Mouse (Mus musculus): ENCODE measurements around the gene Scfd2.

Gene Scfd2

DNA sequence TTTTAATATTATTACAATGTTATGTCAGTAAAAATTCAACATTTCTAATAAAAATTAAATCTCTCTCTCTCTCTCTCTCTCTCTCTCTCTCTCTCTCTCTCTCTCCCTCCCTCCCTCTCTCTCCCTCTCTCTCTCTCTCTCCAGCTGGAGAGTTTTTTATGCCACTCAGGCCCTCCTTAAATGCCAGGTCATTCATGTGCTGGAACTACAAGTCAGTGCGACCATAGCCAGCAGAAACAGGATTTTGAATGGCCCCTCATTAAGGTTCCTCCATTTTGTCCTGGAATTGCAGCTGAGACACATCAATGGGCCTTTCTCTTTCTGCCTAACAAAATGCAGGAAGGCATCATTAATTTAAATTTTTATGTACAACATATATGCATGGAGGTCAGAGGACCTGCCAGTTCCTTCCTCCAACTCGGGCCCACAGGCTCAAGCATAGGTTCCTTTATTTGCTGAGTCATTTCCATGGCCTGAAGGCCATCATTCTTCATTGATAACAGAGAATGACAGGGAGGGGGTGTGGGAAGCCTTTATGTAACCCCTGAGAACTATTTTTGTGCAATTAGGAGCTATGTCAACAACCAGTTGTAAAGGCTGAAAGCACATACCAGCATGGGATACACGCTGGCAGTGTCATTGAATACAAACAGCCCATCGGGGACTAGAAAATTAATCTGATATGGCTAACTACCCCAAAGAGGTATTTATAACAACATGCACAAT is 165.4 kb downstream of the Scfd2 start:
- DNase-seq (ENCODE audit: low read depth in 2 of 2, low spot score in 2 of 2), result no peak

DNA sequence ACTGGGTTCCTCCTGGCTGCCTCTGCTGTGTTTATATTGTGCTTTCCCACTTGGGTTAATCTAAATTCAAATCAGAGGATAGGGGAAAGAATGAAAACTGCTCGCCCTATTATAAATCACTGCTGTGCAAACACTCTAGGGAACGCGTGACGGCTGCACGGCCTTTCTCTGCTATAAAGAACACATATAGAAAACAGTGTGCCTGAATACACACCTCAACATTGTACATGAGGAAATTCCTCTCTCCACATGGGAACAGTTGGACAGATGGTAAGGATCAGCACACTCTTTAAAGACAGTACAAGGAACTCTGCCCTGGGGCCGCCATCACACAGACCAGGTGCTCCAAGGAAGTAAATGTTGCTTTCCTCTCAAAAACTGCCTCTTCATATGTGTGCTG is 166.2 kb downstream of the Scfd2 start:
- DNase-seq (ENCODE audit: low read depth in 2 of 2, low spot score in 2 of 2), result no peak

DNA sequence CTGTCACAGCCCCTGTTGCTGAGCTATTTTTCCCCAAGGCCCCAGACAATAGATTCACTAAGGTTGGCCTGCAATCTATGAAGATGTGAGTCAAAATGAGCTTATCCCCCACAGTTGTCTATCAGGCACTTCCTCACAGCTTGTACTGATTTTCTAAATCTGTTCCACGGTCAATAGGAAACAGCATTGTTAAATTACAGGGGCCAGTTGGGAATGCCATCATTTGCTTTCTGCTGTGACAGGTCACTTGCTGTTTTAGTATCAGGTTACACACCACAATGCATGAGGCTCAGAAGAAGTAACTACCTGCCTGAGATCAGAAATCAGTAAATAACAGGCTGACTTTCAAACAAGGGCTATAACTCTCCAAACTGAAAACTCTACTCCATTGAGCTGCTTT is 168.3 kb downstream of the Scfd2 start:
- DNase-seq (ENCODE audit: low read depth in 2 of 2, low spot score in 2 of 2), result no peak

DNA sequence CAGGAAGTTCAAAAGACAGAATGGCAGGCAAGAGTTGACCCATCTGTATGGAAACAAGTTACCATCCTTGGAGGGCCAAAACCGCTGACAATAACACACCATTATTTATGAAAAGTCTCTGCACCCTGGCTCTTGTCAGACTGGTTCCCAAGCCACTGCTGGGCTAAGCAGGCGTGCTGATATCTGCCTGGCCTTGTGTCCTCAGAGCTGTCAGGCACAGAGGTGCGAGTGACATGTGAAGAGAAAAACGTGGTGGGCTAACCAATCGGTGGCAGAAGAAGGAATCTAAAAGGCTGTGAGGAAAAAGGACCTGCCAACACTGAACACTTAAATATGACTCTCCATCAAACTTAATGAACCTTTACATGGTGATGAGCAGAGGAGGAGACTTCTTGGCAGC is 170.0 kb downstream of the Scfd2 start:
- no peak for DNase-seq (ENCODE audit: low read depth in 2 of 2, low spot score in 2 of 2)

DNA sequence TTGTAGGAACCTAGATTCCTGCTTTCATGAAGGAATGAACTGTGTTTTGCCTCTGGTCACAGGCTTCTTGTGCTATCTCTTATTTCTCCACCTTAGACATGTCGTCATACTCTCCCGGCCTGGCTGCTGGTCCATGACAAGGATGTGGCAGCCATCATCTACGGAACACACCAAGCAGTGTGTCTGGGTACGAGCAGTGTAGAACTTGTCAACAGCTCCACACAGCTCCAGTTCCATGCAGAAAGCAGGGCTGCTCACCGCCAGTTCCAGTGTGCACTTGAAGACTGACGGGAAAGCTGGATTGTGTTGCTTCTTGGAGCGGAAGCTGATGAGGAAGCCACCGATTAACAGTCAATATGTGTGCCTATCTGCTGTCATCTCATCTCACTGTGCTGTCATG is 173.5 kb downstream of the Scfd2 start:
- DNase-seq (ENCODE audit: low read depth in 2 of 2, low spot score in 2 of 2), result no peak

DNA sequence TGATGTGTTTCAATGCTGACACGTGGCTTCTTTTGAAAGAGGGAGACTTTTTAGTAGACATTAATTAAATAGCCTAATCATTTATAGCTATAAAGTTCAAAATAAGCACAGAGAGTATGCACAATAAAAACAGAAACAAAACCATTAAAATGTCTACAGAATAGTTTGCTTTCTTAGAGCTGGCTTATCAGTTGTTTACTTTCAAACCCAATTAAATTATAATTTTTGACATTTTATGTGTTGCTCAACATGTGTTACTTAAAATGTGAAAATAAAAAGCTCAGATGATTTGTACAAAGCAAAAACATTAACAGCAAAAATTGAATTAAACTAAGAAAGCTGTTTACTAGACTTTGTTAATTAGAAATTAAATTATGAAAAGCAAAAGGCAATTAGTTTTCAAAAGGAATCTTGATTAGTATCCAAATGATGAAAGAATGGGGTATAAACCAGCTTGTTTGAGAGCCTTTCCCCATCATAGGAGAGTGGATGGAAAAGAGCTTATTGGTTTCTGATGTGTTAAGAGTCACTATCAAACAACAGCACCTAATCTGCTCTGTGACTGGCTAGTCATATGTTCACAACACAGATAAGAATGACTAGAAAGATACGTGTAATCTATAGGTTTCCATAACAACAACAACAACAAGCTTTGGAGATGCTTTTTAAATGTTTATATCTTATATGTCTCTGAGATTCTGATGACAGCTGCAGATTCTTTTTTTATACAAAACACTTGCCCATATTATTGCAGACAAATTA is 176.0 kb downstream of the Scfd2 start:
- no peak for DNase-seq (ENCODE audit: low read depth in 2 of 2, low spot score in 2 of 2)

DNA sequence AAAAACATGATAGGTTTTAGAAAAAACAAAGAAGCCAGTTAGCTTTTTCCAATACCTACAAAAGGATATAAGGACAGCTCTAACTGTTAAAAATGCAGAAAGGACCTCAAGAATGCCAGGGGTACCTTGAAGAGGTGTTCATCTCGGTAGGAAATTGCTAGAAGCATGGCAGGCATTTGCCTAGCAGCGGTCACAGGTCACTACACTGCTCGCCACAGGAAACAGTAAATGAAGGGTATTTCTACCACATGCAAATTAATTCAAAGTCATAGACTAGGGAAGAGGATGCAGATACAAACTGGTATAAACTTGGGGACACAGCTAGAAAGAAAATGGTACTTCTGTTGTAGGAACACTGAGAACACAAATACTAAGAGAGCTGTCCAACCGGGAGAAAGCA is 180.7 kb downstream of the Scfd2 start:
- DNase-seq (ENCODE audit: low read depth in 2 of 2, low spot score in 2 of 2), result no peak

DNA sequence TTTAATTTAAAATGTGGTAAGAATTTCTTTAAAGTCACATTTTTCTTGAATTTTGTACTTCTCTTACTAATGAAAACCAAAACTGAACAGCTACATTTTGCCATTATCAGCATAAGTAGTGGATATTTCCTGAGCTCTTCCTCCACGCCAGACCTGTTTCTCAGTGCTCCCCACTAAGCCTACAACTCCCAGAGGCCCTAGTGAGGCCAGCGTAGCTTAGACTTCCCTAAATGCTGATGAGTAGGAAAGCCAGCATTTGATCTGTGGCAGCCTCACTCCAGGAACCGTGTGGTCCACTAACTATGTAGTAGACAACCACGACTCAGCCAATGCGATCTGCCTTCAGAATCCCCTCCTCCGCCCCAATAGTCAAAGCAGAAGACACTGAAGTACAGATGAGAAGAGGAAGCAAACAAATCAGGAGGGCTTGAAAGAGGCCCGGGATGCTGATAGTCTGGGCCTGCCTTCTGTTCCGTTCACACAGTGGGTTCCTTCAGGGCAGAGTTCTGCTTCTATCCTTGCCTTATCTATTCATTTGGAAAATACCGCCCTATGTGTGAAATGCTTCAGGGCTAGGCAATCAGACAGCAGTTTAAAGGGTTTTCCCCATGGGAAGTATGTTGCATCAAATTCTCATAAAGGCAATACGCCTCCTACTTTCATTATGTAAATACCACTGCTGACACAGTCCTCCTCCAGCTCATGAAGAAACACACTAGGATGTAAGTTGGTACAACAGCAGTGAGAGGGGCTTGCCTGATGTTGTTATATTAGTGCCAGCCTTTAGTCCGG is 183.3 kb downstream of the Scfd2 start:
- DNase-seq (ENCODE audit: low read depth in 2 of 2, low spot score in 2 of 2), result no peak

DNA sequence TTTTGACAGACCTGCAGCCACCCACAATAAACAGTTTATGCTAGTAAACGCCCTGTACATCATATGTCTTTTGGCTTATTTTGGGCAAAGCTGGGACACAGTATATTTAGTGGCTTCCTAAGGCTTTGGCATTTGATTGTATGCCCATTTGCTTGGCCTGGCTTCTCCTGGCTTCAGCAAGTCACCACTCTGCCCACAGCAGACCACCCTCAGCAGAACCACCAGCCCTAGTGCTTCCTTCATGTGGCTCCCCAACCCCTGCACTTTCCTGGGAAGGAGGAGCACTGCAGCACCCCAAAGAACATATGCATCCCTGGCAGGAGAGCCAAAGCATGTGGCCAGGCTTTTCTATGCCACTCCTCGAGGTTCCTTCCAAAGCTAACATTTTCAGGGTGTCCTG is 188.5 kb downstream of the Scfd2 start:
- DNase-seq (ENCODE audit: low read depth in 2 of 2, low spot score in 2 of 2), result no peak

DNA sequence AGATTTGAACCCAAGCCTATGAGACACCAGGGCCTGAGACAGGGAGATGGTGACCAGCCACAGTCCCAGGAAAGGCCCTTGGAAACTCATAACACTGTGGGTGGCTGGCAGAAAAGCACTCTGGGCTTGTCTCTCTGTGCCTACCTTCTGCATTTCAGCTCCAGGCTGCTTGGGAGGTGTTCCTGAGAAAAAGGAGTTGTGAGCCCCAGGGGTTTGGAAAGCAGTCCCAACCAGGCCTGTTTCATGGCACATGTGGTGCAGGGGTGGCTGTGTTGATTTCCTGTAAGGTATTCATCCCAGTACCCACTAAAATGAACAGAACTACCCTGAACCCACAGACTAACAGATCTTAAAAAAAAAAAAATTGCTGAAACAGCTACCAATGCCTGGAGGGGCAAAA is 189.0 kb downstream of the Scfd2 start:
- DNase-seq (ENCODE audit: low read depth in 2 of 2, low spot score in 2 of 2), result no peak

DNA sequence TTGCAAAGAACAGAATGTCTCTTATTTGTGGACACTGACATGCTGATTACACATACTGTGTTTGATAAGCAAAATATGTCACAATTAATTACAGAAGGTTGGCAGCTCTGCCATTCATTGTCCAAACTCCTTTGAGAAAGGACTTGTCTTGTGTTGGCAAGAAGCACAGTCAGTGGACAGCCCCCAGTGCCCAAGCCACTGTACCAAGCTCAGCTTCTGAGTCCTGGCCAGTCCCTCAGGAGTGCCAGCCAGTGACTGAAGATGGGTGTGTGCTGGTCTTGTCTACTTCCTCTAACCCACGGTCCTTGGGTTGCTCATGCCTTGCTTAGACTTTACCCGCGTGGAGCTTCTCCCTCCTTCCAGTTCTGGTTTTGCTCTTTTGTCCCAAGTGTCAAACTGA is 194.1 kb downstream of the Scfd2 start:
- DNase-seq (ENCODE audit: low read depth in 2 of 2, low spot score in 2 of 2), result no peak

DNA sequence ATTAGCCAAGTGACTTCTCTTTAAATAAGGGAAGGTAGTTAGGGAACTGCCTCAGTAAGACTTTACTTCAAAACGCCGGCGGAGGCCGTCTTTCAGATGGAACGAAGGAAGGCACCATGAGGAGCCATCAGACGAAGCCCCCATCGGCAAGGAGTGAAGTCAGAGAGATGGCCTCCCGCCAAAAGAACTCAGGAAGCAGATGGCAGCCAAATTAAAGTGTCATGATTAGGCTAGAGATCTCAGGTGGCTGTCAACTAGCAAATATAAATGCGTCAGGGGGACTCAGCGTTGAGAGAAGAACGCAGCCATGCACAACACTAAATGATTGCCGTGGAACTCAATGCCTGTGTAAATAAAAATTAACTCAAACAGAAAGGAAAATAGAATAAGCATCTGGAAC is 194.8 kb downstream of the Scfd2 start:
- no peak for DNase-seq (ENCODE audit: low read depth in 2 of 2, low spot score in 2 of 2)

DNA sequence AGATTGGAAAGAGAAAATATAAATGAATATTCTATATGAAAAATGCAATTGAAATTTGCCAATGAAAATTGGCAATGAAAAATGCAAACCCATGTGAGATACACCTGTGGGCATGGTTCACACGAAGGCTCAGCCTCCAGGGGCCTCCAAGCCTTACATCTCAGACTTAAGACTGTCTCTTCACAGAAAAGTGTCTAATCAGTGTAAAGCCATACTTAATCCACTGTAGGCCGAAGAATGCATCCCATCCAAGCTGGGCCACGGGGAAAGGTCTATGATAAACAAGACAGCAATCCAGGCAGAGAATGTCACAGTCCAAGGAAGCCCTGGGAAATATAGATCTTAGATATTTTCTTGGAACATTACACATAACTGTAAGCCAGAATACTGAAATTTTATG is 198.3 kb downstream of the Scfd2 start:
- no peak for DNase-seq (ENCODE audit: low read depth in 2 of 2, low spot score in 2 of 2)

DNA sequence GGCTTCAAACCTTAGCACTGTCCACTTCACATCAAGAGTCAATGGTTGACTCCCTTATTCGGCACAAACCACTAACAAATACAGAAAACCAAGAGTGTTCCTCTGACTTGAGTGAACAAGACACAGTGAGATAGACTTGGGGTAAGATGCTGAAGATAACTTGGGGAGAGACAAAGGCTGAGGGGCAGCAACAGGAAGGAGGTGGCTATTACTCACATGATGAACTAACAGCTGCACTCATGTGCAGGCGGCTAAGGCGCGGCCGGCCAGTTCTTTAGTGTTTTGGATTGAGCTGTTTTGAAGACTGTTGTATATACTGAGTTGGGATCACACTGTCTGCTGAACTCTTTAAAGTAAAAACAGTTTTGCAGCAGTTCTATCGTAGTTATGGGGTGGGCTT is 205.3 kb downstream of the Scfd2 start:
- no peak for DNase-seq (ENCODE audit: low read depth in 2 of 2, low spot score in 2 of 2)

DNA sequence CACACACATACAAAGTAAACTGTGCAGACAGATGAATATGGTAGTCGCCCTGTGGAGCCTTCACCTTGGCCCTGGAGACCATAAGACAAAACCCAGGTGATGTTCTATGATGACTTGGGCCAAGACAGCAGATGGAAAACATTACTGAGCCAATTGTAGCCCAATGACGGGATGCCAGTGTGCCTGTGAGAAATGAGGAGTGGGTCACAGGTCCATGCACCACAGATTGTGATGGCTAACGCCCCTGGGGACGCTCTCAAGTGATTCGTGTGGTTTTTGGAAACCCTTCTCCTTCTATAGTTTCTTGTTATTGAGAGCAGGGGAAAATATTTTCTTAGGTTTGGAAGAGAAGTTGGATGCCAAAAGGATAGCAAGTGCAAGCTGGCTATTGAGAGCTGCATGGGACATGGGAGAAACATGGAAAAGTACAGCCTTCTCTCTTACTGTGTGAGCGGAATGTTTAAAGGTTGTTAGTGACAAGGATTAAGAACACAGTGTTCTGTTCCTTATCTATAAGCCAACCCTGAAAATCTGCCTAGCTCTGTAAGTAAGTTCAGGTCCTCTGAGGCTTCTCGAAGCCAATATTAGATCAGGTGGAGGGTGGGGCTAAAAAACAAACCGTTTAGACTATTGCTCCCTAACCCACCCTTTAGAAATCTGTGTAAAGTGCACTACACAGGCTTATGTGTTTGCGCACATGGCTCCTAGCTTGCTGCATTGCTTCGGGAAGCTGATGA is 210.4 kb downstream of the Scfd2 start:
- no peak for DNase-seq (ENCODE audit: low read depth in 2 of 2, low spot score in 2 of 2)

DNA sequence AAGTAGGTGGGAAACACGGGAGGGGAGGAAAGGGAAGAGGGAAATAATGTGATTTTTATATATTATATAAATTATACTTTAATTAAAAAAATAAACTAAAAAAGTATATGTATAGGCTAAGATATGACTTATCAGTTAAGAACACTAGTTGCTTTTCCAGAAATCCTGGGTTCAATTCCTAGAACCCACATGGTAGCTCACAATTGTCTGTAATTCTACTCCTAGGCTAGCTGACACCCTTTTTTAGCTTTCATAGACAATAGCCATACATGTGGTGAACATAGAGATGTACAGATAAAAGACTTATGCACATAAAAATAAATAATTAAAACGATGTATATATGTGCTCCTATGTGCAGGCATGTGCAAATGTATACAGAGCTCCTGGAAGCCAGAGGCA is 212.0 kb downstream of the Scfd2 start:
- DNase-seq (ENCODE audit: low read depth in 2 of 2, low spot score in 2 of 2), result no peak

DNA sequence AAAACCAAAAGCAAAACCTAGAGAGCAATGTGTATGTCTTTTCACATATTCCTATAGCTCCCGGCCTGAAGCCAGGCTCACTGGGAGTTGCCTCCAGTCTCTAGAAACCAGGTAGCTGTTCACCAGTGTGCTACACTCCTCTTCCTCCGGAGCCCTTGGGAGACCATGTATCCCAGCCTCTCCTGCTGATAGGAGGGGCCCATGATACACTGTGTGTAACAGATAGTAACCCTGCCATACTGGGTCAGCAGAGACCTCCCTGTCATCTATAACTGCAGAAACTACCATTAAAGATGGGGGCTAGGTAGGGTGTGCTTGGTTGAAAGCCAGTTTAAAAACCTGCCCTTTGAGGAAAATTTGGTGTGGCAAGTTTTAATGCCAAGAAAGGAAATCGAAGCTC is 214.4 kb downstream of the Scfd2 start:
- DNase-seq (ENCODE audit: low read depth in 2 of 2, low spot score in 2 of 2), result no peak

DNA sequence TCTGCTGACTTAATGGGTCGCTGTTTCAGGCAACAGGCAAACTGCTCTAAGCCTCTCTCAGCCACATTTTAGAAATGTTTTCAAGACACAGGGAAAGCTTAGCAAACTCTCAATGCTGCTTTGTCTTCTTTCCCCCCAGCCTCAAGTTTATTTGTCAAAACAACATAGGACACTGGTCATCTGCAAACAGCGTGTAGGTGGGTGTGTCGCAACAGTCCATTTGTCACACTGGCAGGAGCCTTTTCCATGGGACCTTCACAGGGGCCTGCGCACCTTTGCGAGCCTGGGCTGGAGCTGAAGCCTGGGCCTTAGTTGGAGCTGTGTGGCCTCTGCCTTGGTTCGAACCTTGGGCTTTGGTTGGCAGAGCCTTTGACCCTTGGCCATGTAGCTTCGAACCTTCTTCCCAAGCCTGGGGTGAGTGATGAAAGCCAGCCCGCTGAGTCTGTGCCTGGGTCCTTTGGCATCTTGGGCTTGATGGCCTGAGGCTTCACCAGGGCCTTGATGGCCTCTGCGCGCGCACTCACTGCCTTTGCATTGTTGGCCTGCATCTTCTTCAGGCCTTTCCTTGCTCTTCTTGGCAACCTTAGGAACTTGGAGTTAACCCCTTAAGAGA is 215.1 kb downstream of the Scfd2 start:
- DNase-seq (ENCODE audit: low read depth in 2 of 2, low spot score in 2 of 2), result no peak

DNA sequence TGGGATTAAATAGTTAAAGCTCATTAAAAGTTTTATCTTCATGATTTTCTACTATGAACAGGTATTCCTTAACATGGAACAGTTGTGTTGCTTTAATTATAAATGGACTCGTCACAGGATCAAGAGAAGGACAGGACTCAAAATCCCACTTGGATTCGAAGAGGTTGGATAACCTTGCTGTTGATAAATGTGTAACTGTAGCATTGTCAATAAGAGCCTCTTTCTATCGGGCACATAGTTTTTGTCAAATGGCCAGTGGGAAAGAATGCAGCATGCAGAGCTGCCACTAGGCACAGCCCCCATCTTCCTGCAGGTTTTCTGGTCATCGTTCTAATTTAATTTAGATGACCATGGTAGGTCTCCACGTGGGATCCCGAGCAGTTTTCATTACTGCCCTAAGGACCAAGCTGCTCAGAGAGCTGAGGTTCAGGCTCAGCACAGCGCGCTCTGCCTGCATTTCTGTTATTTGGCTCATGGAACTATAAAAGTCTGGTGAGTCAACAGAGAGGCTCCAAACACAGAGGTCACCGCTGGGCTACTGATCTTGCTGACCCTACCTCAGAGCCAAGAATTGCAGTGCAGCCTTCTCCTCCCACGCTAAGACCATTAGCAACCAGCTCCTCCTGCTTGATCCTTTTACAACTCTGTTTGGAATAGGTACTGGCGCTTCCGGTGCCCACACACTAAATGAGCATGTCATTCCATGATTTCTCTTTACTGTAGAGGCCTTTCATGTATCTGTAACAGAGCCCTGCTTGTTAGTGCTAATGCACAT is 215.9 kb downstream of the Scfd2 start:
- no peak for DNase-seq (ENCODE audit: low read depth in 2 of 2, low spot score in 2 of 2)

DNA sequence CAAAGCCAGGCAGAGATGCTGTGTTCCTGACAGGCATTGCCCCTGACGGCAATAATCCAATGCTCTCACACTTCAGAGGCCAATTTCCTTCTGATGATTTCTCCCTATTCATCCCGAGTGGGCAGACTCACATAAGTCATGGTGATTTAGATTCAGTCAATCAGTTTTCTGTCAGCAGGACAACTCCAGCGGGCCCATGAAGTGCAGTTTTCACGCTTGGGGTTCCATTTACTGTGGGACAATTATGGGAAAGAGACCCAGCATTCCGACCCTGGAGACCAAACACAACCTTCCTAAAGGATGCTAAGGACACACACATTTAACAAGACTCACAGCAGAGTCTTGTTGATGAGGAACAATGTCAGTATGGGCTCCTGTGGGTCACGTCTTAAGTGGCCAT is 217.1 kb downstream of the Scfd2 start:
- DNase-seq (ENCODE audit: low read depth in 2 of 2, low spot score in 2 of 2), result no peak

Measured in CD8-positive naive resting alpha-beta T cell, adult 2 months (primary cell).